Mouse (Mus musculus) liver, embryonic 14.5 days (tissue): ENCODE data around the gene Cyp2a22.
"Not testable (repeated sequence)": the region's sequence is repeated elsewhere in the genome, so short reads cannot be mapped to it uniquely, and the experiment has no call there.

Experiments used
- CTCF ChIP-seq: IDR thresholded peaks from 2 replicates; pipeline ENCODE4 v1.5.1; 2016; ENCODE audit warnings: antibody characterized with exemption, low read depth, control low read depth
- EP300 ChIP-seq: IDR thresholded peaks from 2 replicates; pipeline ENCODE4 v1.6.1; 2016; ENCODE audit warnings: antibody characterized with exemption, low read depth

GRCm38 (mm10) chr7:26917114-26917513 is 22.1 kb downstream of the Cyp2a22 start:
- not testable (repeated sequence) for TF ChIP-seq CTCF, EP300
